Mouse (Mus musculus): Measurements from ENCODE around the gene Arl4c. TPM values are rescaled to one million over a fixed set of nuclear protein-coding genes. Genes with fewer than 3 reads are reported as not detected.

Arl4c gene
- polyA plus RNA-seq, 1 experiment from 2014 or later: 1.5 TPM

DNA sequence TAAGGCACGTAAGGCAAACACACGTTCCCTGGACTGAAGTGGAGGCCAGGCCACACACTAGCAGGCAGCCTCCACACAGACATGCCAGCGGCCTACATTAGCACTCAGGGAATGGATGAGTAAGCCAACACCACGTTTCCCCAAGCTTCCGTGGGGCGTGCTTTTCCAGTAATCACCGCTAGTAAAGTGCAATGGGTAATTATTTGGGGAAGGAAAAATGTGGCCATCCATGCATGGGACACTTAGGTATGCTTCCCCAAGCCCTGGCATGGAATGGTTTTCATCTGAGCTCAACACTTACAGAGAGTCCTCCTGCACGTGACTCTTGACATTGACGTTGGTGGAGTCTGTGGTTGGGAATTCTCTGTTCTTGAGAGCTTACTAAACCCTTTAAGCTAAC is 50.4 kb downstream of the Arl4c start:
- H3K4me2 ChIP-seq (ENCODE audit: low read depth, low read length): no peak overlapping the region
- H3K27ac ChIP-seq (ENCODE audit: low read depth): no peak overlapping the region
- TF ChIP-seq CTCF (IDR thresholded peaks at IDR 0.05; ENCODE audit: low read depth): no peak
- TF ChIP-seq EP300 (IDR thresholded peaks at IDR 0.05; ENCODE audit: low read depth): no peak
- DNase-seq (no peak), ATAC-seq (no peak)
- no peaks in the 10 kb centered on the region for H3K36me3 ChIP-seq (replicated peaks; ENCODE audit: insufficient read depth, low read length)
- no peaks in the 10 kb centered on the region for H3K27me3 ChIP-seq (ENCODE audit: insufficient read depth, low read length)
- H3K4me3 ChIP-seq (ENCODE audit: low read depth, low read length): no peak overlapping the region
- peaks cover 4% of the 10 kb centered on the region; the same call in 1 of the 2 replicates for H3K4me1 ChIP-seq (ENCODE audit: insufficient read depth)
- 79% methylated on average over 9 of the region's 9 CpGs for WGBS (ENCODE audit: insufficient replicate concordance)
- H3K9ac ChIP-seq (replicated peaks): no peak overlapping the region
- no peaks in the 10 kb centered on the region for H3K9me3 ChIP-seq (ENCODE audit: low read length)

DNA sequence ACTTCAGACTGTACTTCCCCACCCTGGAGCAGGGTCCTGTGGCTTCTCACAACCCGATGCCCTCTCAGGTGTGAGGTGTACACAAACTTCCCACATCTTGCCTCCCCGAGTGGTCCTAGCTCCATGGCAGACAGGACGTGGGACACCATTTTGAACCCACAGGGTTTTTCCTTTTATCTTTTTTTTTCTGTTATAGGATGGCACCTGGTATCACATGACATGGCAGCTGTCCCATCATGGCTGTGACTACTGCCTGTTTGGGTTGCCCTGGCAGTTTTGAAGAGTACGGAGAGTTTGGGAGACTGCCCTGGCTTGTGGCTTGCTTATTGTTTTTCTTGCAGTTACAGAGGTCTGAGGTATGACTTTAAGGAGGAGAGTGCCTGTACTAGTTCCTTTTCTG is 53.3 kb downstream of the Arl4c start:
- TF ChIP-seq EP300 (IDR thresholded peaks at IDR 0.05; ENCODE audit: low read depth): no peak
- no peak for TF ChIP-seq CTCF (IDR thresholded peaks at IDR 0.05; ENCODE audit: low read depth)
- Histone ChIP-seq H3K4me3 (ENCODE audit: low read depth, low read length) (no peak overlapping the region), H3K9ac (replicated peaks) (no peak overlapping the region), H3K9me3 (ENCODE audit: low read length) (no peaks in the 10 kb centered on the region), H3K27ac (ENCODE audit: low read depth) (no peak overlapping the region), H3K4me2 (ENCODE audit: low read depth, low read length) (no peak overlapping the region), H3K4me1 (ENCODE audit: insufficient read depth) (no peaks in the 10 kb centered on the region), H3K36me3 (replicated peaks; ENCODE audit: insufficient read depth, low read length) (no peaks in the 10 kb centered on the region), H3K27me3 (ENCODE audit: insufficient read depth, low read length) (no peaks in the 10 kb centered on the region)
- no peak for ATAC-seq
- no peak for DNase-seq
- WGBS (ENCODE audit: insufficient replicate concordance): 78% methylated on average over 4 of the region's 4 CpGs

DNA sequence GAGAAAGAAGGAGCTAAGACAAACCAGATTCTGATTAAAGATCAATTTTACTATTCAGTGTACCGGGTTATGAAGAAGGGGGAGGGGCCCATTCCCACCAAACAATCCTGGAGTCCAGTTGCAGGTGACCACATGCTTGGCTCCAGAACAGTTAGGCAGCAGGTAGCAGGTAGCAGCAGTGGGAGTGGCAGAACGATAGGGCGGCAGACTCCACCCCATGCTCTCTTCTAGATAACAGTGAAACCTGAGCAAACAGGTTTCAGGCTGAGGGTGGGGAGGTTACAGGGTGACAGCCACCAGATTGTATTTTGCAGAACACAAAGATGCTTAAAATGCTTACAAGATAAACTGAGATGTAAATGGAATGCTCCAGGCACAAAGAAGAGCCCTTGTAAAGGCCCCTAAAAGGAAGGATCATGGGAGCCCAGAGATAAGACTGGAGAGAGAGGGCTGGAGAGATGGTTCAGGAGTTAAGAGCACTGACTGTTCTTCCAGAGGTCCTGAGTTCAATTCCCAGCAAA is 56.4 kb downstream of the Arl4c start:
- H3K4me1 ChIP-seq (ENCODE audit: insufficient read depth): no peaks in the 10 kb centered on the region; the same call in 1 of the 2 replicates
- WGBS (ENCODE audit: insufficient replicate concordance): 58% methylated on average over 3 of the region's 3 CpGs
- ATAC-seq: no peak
- TF ChIP-seq CTCF (IDR thresholded peaks at IDR 0.05; ENCODE audit: low read depth): no peak
- no peak for TF ChIP-seq EP300 (IDR thresholded peaks at IDR 0.05; ENCODE audit: low read depth)
- no peaks in the 10 kb centered on the region for H3K27me3 ChIP-seq (ENCODE audit: insufficient read depth, low read length)
- no peak overlapping the region for H3K4me2 ChIP-seq (ENCODE audit: low read depth, low read length)
- no peaks in the 10 kb centered on the region for H3K9me3 ChIP-seq (ENCODE audit: low read length)
- no peak for DNase-seq
- no peak overlapping the region for H3K4me3 ChIP-seq (ENCODE audit: low read depth, low read length)
- no peak overlapping the region for H3K27ac ChIP-seq (ENCODE audit: low read depth)
- H3K36me3 ChIP-seq (replicated peaks; ENCODE audit: insufficient read depth, low read length): no peaks in the 10 kb centered on the region
- no peak overlapping the region for H3K9ac ChIP-seq (replicated peaks)

DNA sequence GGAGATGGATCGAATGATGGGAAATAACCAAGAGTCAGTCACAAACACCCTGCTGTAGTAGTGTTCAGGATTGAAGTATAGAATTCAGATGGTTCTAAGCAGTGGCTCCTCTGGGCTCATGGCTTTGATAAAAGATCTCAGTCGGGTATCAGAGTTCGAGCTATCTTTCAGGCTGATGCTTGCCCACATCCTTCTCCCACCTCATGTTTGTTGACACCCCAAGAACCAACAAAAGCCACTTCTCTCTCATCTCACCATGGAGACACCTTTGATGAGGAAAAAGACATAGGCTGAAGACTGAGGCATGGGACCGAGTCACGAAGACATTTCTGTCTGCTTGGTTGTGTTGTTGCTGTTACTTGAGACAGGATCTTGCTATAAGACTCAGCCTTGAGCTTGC is 57.6 kb downstream of the Arl4c start:
- H3K9ac ChIP-seq (replicated peaks): no peak overlapping the region
- H3K9me3 ChIP-seq (ENCODE audit: low read length): no peaks in the 10 kb centered on the region
- DNase-seq: no peak
- H3K4me2 ChIP-seq (ENCODE audit: low read depth, low read length): no peak overlapping the region
- no peak overlapping the region for H3K27ac ChIP-seq (ENCODE audit: low read depth)
- no peak for ATAC-seq
- no peaks in the 10 kb centered on the region for H3K27me3 ChIP-seq (ENCODE audit: insufficient read depth, low read length)
- WGBS (ENCODE audit: insufficient replicate concordance): 68% methylated on average over 5 of the region's 5 CpGs
- no peaks in the 10 kb centered on the region for H3K36me3 ChIP-seq (replicated peaks; ENCODE audit: insufficient read depth, low read length)
- H3K4me1 ChIP-seq (ENCODE audit: insufficient read depth): peaks cover 4% of the 10 kb centered on the region
- no peak overlapping the region for H3K4me3 ChIP-seq (ENCODE audit: low read depth, low read length)
- no peak for TF ChIP-seq EP300 (IDR thresholded peaks at IDR 0.05; ENCODE audit: low read depth)
- no peak for TF ChIP-seq CTCF (IDR thresholded peaks at IDR 0.05; ENCODE audit: low read depth)

DNA sequence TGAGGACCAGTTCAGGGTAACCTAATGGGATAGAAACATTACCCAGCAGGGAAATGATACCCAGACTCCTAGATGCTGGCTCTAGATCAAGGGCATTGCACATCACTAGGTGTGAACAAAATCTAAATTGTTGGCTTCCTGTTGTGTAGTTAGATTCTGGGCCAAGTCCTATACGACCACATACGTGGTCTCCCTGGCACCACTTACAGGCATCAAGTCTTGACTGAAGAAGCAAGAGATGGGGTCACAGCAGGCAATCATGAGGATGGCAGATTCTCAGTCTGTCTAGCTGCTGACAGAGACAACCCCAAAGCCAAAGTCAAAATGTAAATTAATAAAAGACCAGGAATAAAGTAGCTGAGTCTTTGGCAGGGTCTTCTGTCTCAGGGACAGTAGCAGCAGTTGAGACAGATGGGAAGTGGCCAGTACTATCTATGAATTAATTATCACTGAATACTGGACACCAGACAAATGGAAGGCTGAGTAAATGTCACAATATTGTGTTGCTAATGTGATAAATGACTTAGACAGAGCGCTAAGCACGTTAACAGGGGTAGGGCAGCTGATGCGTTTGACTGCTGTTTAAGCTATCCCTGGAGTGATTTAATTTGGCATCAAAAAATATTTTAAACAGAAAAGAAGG is 58.7 kb downstream of the Arl4c start:
- no peak for ATAC-seq
- no peak for TF ChIP-seq EP300 (IDR thresholded peaks at IDR 0.05; ENCODE audit: low read depth)
- TF ChIP-seq CTCF (IDR thresholded peaks at IDR 0.05; ENCODE audit: low read depth): no peak
- Histone ChIP-seq H3K9ac (replicated peaks) (no peak overlapping the region), H3K36me3 (replicated peaks; ENCODE audit: insufficient read depth, low read length) (no peaks in the 10 kb centered on the region), H3K4me3 (ENCODE audit: low read depth, low read length) (no peak overlapping the region), H3K27me3 (ENCODE audit: insufficient read depth, low read length) (no peaks in the 10 kb centered on the region), H3K27ac (ENCODE audit: low read depth) (no peak overlapping the region), H3K4me2 (ENCODE audit: low read depth, low read length) (no peak overlapping the region), H3K9me3 (ENCODE audit: low read length) (no peaks in the 10 kb centered on the region), H3K4me1 (ENCODE audit: insufficient read depth) (peaks cover 4% of the 10 kb centered on the region)
- 74% methylated on average over 5 of the region's 5 CpGs for WGBS (ENCODE audit: insufficient replicate concordance)
- no peak for DNase-seq

DNA sequence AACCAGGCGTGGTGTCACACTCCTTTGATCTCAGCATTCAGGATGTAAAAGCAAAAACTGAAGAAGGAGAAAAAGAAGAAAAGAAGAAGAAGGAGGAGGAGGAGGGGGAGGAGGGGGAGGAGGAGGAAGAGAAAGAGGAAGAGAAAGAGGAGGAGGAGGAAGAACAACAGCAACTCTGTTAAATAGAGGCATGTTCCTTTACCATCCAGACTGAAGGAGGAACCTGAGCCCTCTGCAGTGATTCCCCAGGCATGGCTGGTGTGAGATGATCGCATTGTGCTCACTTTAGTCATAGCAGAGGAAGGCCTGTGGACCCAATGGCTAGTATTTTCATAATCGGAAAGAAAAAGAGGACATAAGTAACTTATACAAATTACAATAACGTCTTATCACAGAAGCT is 59.3 kb downstream of the Arl4c start:
- no peak overlapping the region for H3K27ac ChIP-seq (ENCODE audit: low read depth)
- H3K9ac ChIP-seq (replicated peaks): no peak overlapping the region
- no peak overlapping the region for H3K4me3 ChIP-seq (ENCODE audit: low read depth, low read length)
- peaks cover 4% of the 10 kb centered on the region for H3K4me1 ChIP-seq (ENCODE audit: insufficient read depth)
- 53% methylated on average over 4 of the region's 4 CpGs for WGBS (ENCODE audit: insufficient replicate concordance)
- H3K9me3 ChIP-seq (ENCODE audit: low read length): no peaks in the 10 kb centered on the region
- H3K4me2 ChIP-seq (ENCODE audit: low read depth, low read length): no peak overlapping the region
- no peaks in the 10 kb centered on the region for H3K36me3 ChIP-seq (replicated peaks; ENCODE audit: insufficient read depth, low read length)
- ATAC-seq (no peak), DNase-seq (no peak)
- no peaks in the 10 kb centered on the region for H3K27me3 ChIP-seq (ENCODE audit: insufficient read depth, low read length)
- TF ChIP-seq EP300 (IDR thresholded peaks at IDR 0.05; ENCODE audit: low read depth) (no peak), CTCF (IDR thresholded peaks at IDR 0.05; ENCODE audit: low read depth) (no peak)

Data from liver, postnatal 0 days (tissue).